ENCODE assay signal across 15 mouse cellular contexts in the genomic region with DNA sequence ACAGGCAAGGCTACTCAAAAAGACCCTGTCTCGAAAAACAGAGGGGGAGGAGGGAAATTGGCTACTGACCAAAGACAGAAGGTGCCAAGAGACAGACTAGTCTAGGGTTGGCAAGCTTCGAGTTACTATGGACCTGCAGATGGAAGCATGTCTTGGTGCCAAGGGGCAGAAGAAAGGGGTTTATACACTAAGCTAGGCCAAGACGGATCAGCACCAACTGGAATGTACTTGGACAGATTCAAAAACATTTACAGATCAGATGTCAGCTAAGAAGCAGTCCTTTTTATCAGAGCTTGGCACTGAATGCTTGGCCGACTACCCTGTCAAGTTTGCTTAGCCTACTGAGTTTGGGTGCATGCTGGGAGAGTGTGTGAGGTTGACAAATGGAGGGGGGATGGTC. TPM values are rescaled to one million over a fixed set of nuclear protein-coding genes. Genes with fewer than 3 reads are reported as not detected.
DNase-seq lines count a peak whose midpoint lies in the region.
"Had no signal": no experiment of that assay in that cellular context is flagged by ENCODE, and none has a peak within 500 bp of the region (broad histone marks: within the 10 kb centered on the region; RNA-seq: fewer than 3 reads in every experiment).

No protein-coding gene starts in this region.

- DNase-seq in cerebellum, adult 9-11 months, result peak; percentile 51
- no peak for DNase-seq in cerebellum, adult 11 months
- DNase-seq in left cerebral cortex, postnatal 14 days (ENCODE audit: low spot score in 2 of 2), result peak; percentile 50 to 52
- DNase-seq in left cerebral cortex, adult 11 months (ENCODE audit: low spot score), result no peak
- peak; percentile 29 for DNase-seq in right cerebral cortex, postnatal 4 days
- no peak for DNase-seq in right cerebral cortex, postnatal 25 days
- DNase-seq in liver, result no peak
- DNase-seq in kidney, adult 9 months, result no peak
- DNase-seq: embryo, embryonic 11 days; heart, adult 11 months; heart, postnatal 14 days; kidney, adult 8-10 months; lung, adult 2 months; retina, postnatal 1 day had no signal

- intact Hi-C loops in left cerebral cortex, postnatal 14 days (cut with DNase I), result no loop called here

RNA-seq across cellular contexts. Expression of gene Slc22a20, which starts 10.3 kb away (rescaled TPM):
- not detected for total RNA-seq in left cerebral cortex, postnatal 14 days (2021)
- total RNA-seq: heart, postnatal 14 days; left cerebral cortex, postnatal 10 days had no signal

RNA-seq across cellular contexts. Expression of gene Pola2, which starts 11.7 kb away (rescaled TPM):
- total RNA-seq in left cerebral cortex, postnatal 14 days (2021), result 1 to 10 TPM; 6.2 to 6.6 TPM

RNA-seq across cellular contexts. Expression of gene Capn1, which starts 40.0 kb away (rescaled TPM):
- 10 to 100 TPM; 14.5 to 17.4 TPM for total RNA-seq in left cerebral cortex, postnatal 14 days (2021)

RNA-seq across cellular contexts. Expression of gene Cdc42ep2, which starts 51.1 kb away (rescaled TPM):
- 1 to 10 TPM; 7.1 to 8.0 TPM for total RNA-seq in left cerebral cortex, postnatal 14 days (2021)

Comparison
In these comparisons a context has a peak if more than half of its experiments do, and no peak if none do; other contexts are left out.
1. DNase-seq: peak in cerebellum, adult 9-11 months (single experiment), left cerebral cortex, postnatal 14 days (2 of 2) and right cerebral cortex, postnatal 4 days (single experiment); none in cerebellum, adult 11 months (single experiment), left cerebral cortex, adult 11 months (single experiment), right cerebral cortex, postnatal 25 days (single experiment), liver (single experiment) and kidney, adult 9 months (single experiment).